19 mouse cellular contexts compared by ENCODE assay signal in genomic region chr5:98937879-98938278, GRCm38 (mm10).
A peak's percentile ranks its signal among the peaks of the same experiment; 100 is the strongest.
DNase-seq lines count a peak whose midpoint lies in the region; ATAC-seq and TF ChIP-seq lines count a peak whose summit lies in the region.
"Had no signal": no experiment of that assay in that cellular context is flagged by ENCODE, and none has a peak within 500 bp of the region (broad histone marks: within the 10 kb centered on the region; RNA-seq: fewer than 3 reads in every experiment).

No protein-coding gene starts in this region.

- no peak overlapping the region for H3K27ac ChIP-seq in kidney, embryonic 15.5 days
- H3K27ac ChIP-seq in midbrain, embryonic 13.5 days = no peak overlapping the region
- H3K27ac ChIP-seq in midbrain, postnatal 0 days (ENCODE audit: low read depth, low read length) = no peak overlapping the region
- no peak overlapping the region; the same call in 1 of the 2 replicates for H3K27ac ChIP-seq in neural tube, embryonic 13.5 days (replicated peaks)
- H3K27ac ChIP-seq in neural tube, embryonic 15.5 days (replicated peaks) = no peak overlapping the region
- H3K27ac ChIP-seq: embryonic facial prominence, embryonic 10.5 days; forebrain, embryonic 13.5 days; heart, adult 2 months; heart, embryonic 15.5 days had no signal

- H3K9me3 ChIP-seq in kidney, embryonic 15.5 days (replicated peaks) = no peaks in the 10 kb centered on the region
- H3K9me3 ChIP-seq in midbrain, embryonic 13.5 days = no peaks in the 10 kb centered on the region
- H3K9me3 ChIP-seq in midbrain, postnatal 0 days (ENCODE audit: low read length) = no peaks in the 10 kb centered on the region
- no peaks in the 10 kb centered on the region for H3K9me3 ChIP-seq in neural tube, embryonic 13.5 days
- no peaks in the 10 kb centered on the region for H3K9me3 ChIP-seq in neural tube, embryonic 15.5 days (replicated peaks)
- H3K9me3 ChIP-seq: embryonic facial prominence, embryonic 10.5 days; forebrain, embryonic 13.5 days; heart, embryonic 15.5 days had no signal

- H3K4me1 ChIP-seq in kidney, embryonic 15.5 days = peaks cover 15% of the 10 kb centered on the region
- peaks cover 19% of the 10 kb centered on the region for H3K4me1 ChIP-seq in midbrain, embryonic 13.5 days (replicated peaks)
- H3K4me1 ChIP-seq in midbrain, postnatal 0 days (ENCODE audit: insufficient read depth, low read length) = no peaks in the 10 kb centered on the region
- H3K4me1 ChIP-seq in neural tube, embryonic 13.5 days (replicated peaks) = peaks cover 21% of the 10 kb centered on the region; the same call in 1 of the 2 replicates
- H3K4me1 ChIP-seq in neural tube, embryonic 15.5 days = no peaks in the 10 kb centered on the region
- H3K4me1 ChIP-seq: heart, embryonic 15.5 days had no signal

- peak; percentile 77 for ATAC-seq in kidney, embryonic 15.5 days (replicated peaks; ENCODE audit: low FRiP score)
- 0 out of 2 replicates have a peak, but pooled peaks have one; percentile 37 for ATAC-seq in midbrain, embryonic 13.5 days
- ATAC-seq in midbrain, postnatal 0 days (ENCODE audit: low FRiP score) = no peak
- ATAC-seq in neural tube, embryonic 13.5 days (ENCODE audit: low read depth) = peak; percentile 64
- ATAC-seq in neural tube, embryonic 15.5 days (ENCODE audit: low FRiP score) = 0 out of 2 replicates have a peak, but pooled peaks have one; percentile 47
- ATAC-seq: forebrain, embryonic 13.5 days; forebrain, postnatal 0 days had no signal

- H3K4me2 ChIP-seq in kidney, embryonic 15.5 days = no peak overlapping the region
- no peak overlapping the region for H3K4me2 ChIP-seq in midbrain, embryonic 13.5 days (replicated peaks)
- H3K4me2 ChIP-seq in midbrain, postnatal 0 days (ENCODE audit: low read depth, low read length, poor library complexity, severe bottlenecking) = no peak overlapping the region
- no peak overlapping the region for H3K4me2 ChIP-seq in neural tube, embryonic 13.5 days
- no peak overlapping the region for H3K4me2 ChIP-seq in neural tube, embryonic 15.5 days
- H3K4me2 ChIP-seq: forebrain, embryonic 13.5 days; heart, embryonic 11.5 days; heart, embryonic 15.5 days had no signal

- no peak for TF ChIP-seq CTCF in midbrain, postnatal 0 days (IDR thresholded peaks at IDR 0.05)

- no peaks in the 10 kb centered on the region for H3K36me3 ChIP-seq in kidney, embryonic 15.5 days
- no peaks in the 10 kb centered on the region for H3K36me3 ChIP-seq in midbrain, embryonic 13.5 days
- no peaks in the 10 kb centered on the region for H3K36me3 ChIP-seq in midbrain, postnatal 0 days (ENCODE audit: insufficient read depth, low read length)
- no peaks in the 10 kb centered on the region for H3K36me3 ChIP-seq in neural tube, embryonic 13.5 days
- H3K36me3 ChIP-seq in neural tube, embryonic 15.5 days = no peaks in the 10 kb centered on the region
- H3K36me3 ChIP-seq: embryonic facial prominence, embryonic 10.5 days; heart, embryonic 15.5 days had no signal

- no peak for DNase-seq in kidney, postnatal 10 days
- DNase-seq in midbrain, postnatal 0 days (ENCODE audit: low spot score) = no peak
- DNase-seq in lung, adult 18-20 months = no peak
- DNase-seq: adrenal gland, adult 2 months; adrenal gland, postnatal 36 days; cerebellum, adult 2 months; cerebellum, postnatal 10 days; forebrain, postnatal 0 days; gastrocnemius, postnatal 14 days; heart, adult 2 months; heart, postnatal 14 days had no signal

- no peak overlapping the region for H3K9ac ChIP-seq in kidney, embryonic 15.5 days
- H3K9ac ChIP-seq in midbrain, embryonic 13.5 days (replicated peaks) = no peak overlapping the region
- no peak overlapping the region for H3K9ac ChIP-seq in midbrain, postnatal 0 days (replicated peaks; ENCODE audit: low read length, poor library complexity, severe bottlenecking)
- H3K9ac ChIP-seq in neural tube, embryonic 13.5 days = no peak overlapping the region
- H3K9ac ChIP-seq in neural tube, embryonic 15.5 days (replicated peaks) = no peak overlapping the region
- H3K9ac ChIP-seq: forebrain, embryonic 13.5 days; forebrain, postnatal 0 days; heart, embryonic 15.5 days had no signal

- H3K4me3 ChIP-seq in kidney, embryonic 15.5 days (replicated peaks) = no peak overlapping the region
- no peak overlapping the region for H3K4me3 ChIP-seq in midbrain, embryonic 13.5 days (replicated peaks)
- no peak overlapping the region for H3K4me3 ChIP-seq in midbrain, postnatal 0 days (ENCODE audit: low read depth, low read length)
- H3K4me3 ChIP-seq in neural tube, embryonic 13.5 days = no peak overlapping the region
- H3K4me3 ChIP-seq in neural tube, embryonic 15.5 days (replicated peaks) = no peak overlapping the region
- H3K4me3 ChIP-seq: embryonic facial prominence, embryonic 10.5 days; forebrain, embryonic 13.5 days; heart, adult 2 months; heart, embryonic 15.5 days had no signal

- WGBS in kidney, embryonic 15.5 days = 27% methylated on average over 4 of the region's 4 CpGs
- 62% methylated on average over 4 of the region's 4 CpGs for WGBS in midbrain, embryonic 13.5 days
- WGBS in midbrain, postnatal 0 days = 60% methylated on average over 4 of the region's 4 CpGs
- 44% methylated on average over 4 of the region's 4 CpGs for WGBS in neural tube, embryonic 13.5 days
- 37% methylated on average over 4 of the region's 4 CpGs for WGBS in neural tube, embryonic 15.5 days

- no peaks in the 10 kb centered on the region for H3K27me3 ChIP-seq in kidney, embryonic 15.5 days
- H3K27me3 ChIP-seq in midbrain, embryonic 13.5 days = no peaks in the 10 kb centered on the region
- H3K27me3 ChIP-seq in midbrain, postnatal 0 days (ENCODE audit: insufficient read depth, low read length) = no peaks in the 10 kb centered on the region
- no peaks in the 10 kb centered on the region for H3K27me3 ChIP-seq in neural tube, embryonic 13.5 days
- H3K27me3 ChIP-seq in neural tube, embryonic 15.5 days (replicated peaks) = no peaks in the 10 kb centered on the region
- H3K27me3 ChIP-seq: forebrain, embryonic 13.5 days; heart, embryonic 15.5 days had no signal
